Mouse (Mus musculus) natural killer cell, adult 2 months (primary cell): Measurements from ENCODE around the gene Hecw1.

ENCODE experiments used
- DNase-seq, 2 experiments: peaks; one replicate each; pipeline ENCODE4 v3.0.0; 2022; ENCODE audit warnings: low spot score in 2 of 2

The Hecw1 gene

GRCm38 (mm10) chr13:14522906-14523269 lies at the start of gene Hecw1:
Hecw1 (minus strand) TSS chr13:14523228.
- no peak for DNase-seq

GRCm38 (mm10) chr13:14561336-14561735 lies 38.3 kb upstream of the Hecw1 start:
- DNase-seq, result no peak

- DNase-seq, result no peak
Observed at GRCm38 (mm10) chr13:14552628-14553027, 29.6 kb upstream of the Hecw1 start.

GRCm38 (mm10) chr13:14542860-14543259 lies 19.8 kb upstream of the Hecw1 start:
- DNase-seq, result no peak

- no peak for DNase-seq
Observed at GRCm38 (mm10) chr13:14522128-14522905, 711 bp downstream of the Hecw1 start.

GRCm38 (mm10) chr13:14521746-14522127 lies 1.3 kb downstream of the Hecw1 start:
- DNase-seq, result no peak

- DNase-seq, result no peak
Observed at GRCm38 (mm10) chr13:14519605-14520004, 3.4 kb downstream of the Hecw1 start.

GRCm38 (mm10) chr13:14517478-14517877 lies 5.5 kb downstream of the Hecw1 start:
- no peak for DNase-seq

- DNase-seq, result no peak
Observed at GRCm38 (mm10) chr13:14515106-14515505, 7.9 kb downstream of the Hecw1 start.

GRCm38 (mm10) chr13:14513934-14514333 lies 9.1 kb downstream of the Hecw1 start:
- no peak for DNase-seq

- no peak for DNase-seq
Observed at GRCm38 (mm10) chr13:14506765-14507164, 16.3 kb downstream of the Hecw1 start.

- DNase-seq, result no peak
Observed at GRCm38 (mm10) chr13:14500251-14500650, 22.8 kb downstream of the Hecw1 start.

- DNase-seq, result no peak
Observed at GRCm38 (mm10) chr13:14498780-14499179, 24.2 kb downstream of the Hecw1 start.

GRCm38 (mm10) chr13:14496954-14497353 lies 26.1 kb downstream of the Hecw1 start:
- DNase-seq, result no peak

- no peak for DNase-seq
Observed at GRCm38 (mm10) chr13:14487812-14488211, 35.2 kb downstream of the Hecw1 start.

- no peak for DNase-seq
Observed at GRCm38 (mm10) chr13:14471121-14471520, 51.9 kb downstream of the Hecw1 start.

GRCm38 (mm10) chr13:14467517-14467916 lies 55.5 kb downstream of the Hecw1 start:
- no peak for DNase-seq

- no peak for DNase-seq
Observed at GRCm38 (mm10) chr13:14461036-14461435, 62.0 kb downstream of the Hecw1 start.

- DNase-seq, result no peak
Observed at GRCm38 (mm10) chr13:14457043-14457442, 66.0 kb downstream of the Hecw1 start.

GRCm38 (mm10) chr13:14439540-14439939 lies 83.5 kb downstream of the Hecw1 start:
- DNase-seq, result no peak

- DNase-seq, result no peak
Observed at GRCm38 (mm10) chr13:14428845-14429553, 94.0 kb downstream of the Hecw1 start.

GRCm38 (mm10) chr13:14424836-14425235 lies 98.2 kb downstream of the Hecw1 start:
- no peak for DNase-seq

- no peak for DNase-seq
Observed at GRCm38 (mm10) chr13:14413405-14413804, 109.6 kb downstream of the Hecw1 start.
